21 mouse cellular contexts compared by ENCODE assay signal in genomic region chr8:106556068-106556645, GRCm38 (mm10). TPM values are rescaled to one million over a fixed set of nuclear protein-coding genes. Genes with fewer than 3 reads are reported as not detected.
"Had no signal": no experiment of that assay in that cellular context is flagged by ENCODE, and none has a peak within 500 bp of the region (broad histone marks: within the 10 kb centered on the region; RNA-seq: fewer than 3 reads in every experiment).

No protein-coding gene starts in this region.

- H3K9ac ChIP-seq: limb, embryonic 12.5 days; liver, embryonic 14.5 days; neural tube, embryonic 13.5 days; stomach, embryonic 15.5 days had no signal

- DNase-seq: kidney, adult 8-10 months; kidney, postnatal 25 days; layer of hippocampus, adult 9-11 months; lung, adult 18-20 months; lung, postnatal 10 days; retina, postnatal 1 day; right cerebral cortex, postnatal 4 days; thymus, adult 2 months; thymus, postnatal 25 days had no signal

- H3K4me3 ChIP-seq: limb, embryonic 12.5 days; neural tube, embryonic 13.5 days; stomach, embryonic 15.5 days had no signal

- H3K27ac ChIP-seq: limb, embryonic 12.5 days; liver, embryonic 14.5 days; neural tube, embryonic 13.5 days; stomach, embryonic 15.5 days had no signal

- ATAC-seq: midbrain, embryonic 16.5 days had no signal

- H3K9me3 ChIP-seq: stomach, embryonic 15.5 days had no signal

- H3K27me3 ChIP-seq: limb, embryonic 12.5 days; neural tube, embryonic 13.5 days; stomach, embryonic 15.5 days had no signal

RNA-seq across cellular contexts. Expression of gene 6030452D12Rik, which starts 55.8 kb away (rescaled TPM):
- total RNA-seq: left cerebral cortex, postnatal 36 days; liver, adult 2 months had no signal
- polyA plus RNA-seq: kidney, embryonic 16.5 days; limb, embryonic 12.5 days; liver, adult 2 months; liver, embryonic 14.5 days; midbrain, embryonic 11.5 days; midbrain, embryonic 16.5 days; neural tube, embryonic 13.5 days; spleen, adult 2 months; stomach, embryonic 15.5 days; testis, adult 2 months; thymus, adult 2 months; urinary bladder, adult 2 months had no signal
